Mouse (Mus musculus) lung, postnatal 14 days (tissue): ENCODE data around the gene Dapk3.
"Not testable (repeated sequence)": the region's sequence is repeated elsewhere in the genome, so short reads cannot be mapped to it uniquely, and the experiment has no call there.

Experiments used
- DNase-seq: peaks from one replicate; pipeline ENCODE4 v3.0.0; 2021

Gene Dapk3

GRCm38 (mm10) chr10:81201807-81202758 is 19.3 kb downstream of the Dapk3 start, which contains the start of gene Nmrk2:
Nmrk2 (minus strand) TSS chr10:81202051.
- DNase-seq: no peak

DNA sequence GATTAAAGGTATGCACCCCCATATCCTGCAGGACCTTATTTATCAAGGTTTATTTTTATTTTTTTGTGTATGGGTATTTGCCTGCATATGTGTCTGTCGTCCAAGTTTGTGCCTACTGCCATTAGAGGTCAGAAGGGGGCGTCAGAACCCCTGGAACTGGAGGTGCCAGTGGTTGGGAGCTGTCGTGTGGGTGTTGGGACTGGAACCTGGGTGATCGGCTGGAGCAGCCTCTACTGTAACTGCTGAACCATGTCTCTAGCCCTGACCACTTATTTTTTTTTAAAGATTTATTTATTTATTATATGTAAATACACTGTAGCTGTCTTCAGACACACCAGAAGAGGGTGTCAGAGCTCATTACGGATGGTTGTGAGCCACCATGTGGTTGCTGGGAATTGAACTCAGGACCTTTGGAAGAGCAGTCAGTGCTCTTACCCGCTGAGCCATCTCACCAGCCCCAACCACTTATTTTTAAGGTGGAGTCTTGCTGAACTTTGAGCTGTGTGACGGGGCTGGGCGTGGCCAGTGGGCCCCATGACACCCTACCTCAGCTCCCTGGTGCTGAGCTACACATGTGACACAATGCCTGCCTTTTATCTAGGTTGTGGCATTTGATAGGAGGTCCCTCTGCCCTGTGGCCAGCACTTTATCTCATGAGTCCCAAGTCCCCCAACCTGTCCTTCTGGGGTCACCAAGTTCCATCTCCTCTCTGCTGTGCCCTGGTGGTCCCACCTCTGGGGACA is 20.3 kb downstream of the Dapk3 start:
- DNase-seq: no peak

DNA sequence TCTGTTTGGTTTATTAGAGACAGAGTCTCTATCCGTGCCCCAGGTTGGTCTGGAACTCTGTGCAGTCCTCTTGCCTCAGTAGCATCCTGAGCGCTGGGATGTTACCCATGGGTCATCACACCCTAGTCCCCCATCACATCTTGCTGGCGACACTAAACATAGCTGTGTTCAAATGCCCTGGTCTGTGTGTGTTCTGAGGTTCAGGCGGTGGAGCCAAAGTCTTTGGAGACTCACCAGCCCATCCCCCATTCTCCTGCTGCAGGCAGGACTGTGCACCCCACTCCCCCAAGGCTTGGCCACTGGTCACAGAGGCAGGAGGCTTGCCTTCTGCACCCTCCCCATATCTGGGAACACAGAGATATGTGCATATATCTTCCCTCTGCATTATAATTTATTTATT is 21.3 kb downstream of the Dapk3 start:
- no peak for DNase-seq

DNA sequence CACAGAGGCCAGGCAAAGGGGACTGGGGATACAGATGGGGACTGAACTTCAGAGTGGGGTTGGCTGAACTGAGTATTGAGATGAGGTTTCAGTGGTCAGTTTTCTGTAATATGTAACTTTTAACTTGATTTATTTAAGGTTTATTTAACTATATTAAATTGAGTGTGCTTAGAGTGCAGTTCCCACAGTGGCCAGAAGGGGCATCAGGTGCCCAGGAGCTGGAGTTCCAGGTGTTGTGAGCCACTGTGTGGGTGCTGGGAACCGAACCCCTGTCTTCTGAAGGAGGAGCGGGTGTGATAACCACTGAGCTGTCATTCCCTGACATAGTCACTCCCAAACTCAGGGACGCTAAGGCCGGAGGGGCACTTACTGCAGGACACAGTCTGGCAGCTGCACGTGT is 27.3 kb downstream of the Dapk3 start:
- DNase-seq: no peak

DNA sequence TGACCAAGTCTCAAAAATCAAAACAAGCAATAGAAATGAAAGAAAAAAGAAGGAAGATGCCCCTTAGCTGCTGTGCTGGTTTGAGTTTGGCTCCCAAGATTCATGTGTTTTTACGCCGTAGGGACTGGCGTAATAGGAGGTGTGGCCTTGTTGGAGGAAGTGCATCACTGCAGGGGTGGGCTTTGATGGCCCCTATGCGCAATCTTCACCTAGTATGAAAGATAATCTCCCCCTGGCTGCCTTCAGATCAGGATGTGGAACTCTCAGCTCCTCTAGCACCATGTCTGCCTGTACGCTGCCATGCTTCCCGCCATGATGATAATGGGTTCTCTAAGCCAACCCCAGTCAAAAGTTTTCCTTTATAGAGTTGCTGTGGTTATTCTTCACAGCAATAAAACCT is 33.5 kb downstream of the Dapk3 start:
- DNase-seq: no peak

- no peak for DNase-seq
Measured at GRCm38 (mm10) chr10:81216810-81217209, 34.0 kb downstream of the Dapk3 start.

DNA sequence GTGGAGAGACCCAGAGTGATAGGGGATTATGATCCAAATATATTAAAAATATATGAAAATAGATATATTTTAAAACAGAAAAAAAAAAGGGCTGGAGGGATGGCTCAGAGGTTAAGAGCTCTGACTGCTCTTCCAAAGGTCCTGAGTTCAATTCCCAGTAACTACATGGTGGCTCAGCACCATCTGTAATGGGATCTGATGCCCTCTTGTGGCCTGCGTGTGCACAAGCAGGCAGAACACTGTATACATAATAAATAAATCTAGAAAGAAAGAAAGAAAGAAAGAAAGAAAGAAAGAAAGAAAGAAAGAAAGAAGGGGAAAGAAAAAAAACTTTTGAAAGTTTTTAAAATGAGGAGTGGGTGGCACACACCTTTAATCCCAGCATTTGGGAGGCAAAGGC is 34.5 kb downstream of the Dapk3 start:
- peak; percentile 35 for DNase-seq

DNA sequence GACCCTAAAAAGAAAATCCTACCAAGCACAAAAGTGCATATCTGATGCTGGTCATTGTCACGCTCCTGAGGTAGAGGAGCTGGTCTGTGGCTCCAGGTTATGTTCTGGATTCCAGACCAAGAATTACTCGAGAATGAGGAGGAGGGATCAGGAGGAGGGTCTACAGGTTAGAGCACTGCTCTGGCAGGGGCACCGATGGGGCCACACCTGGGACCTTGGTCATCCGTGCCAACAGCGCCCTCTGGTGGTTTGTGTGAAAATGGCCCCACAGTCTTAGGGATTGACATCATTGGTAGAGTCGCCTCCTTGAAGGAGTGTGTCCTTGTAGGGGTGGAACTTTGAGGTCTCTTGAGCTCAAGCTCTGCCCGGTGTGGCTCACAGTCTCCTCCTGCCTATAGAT is 35.2 kb downstream of the Dapk3 start:
- peak; percentile 84 for DNase-seq

- DNase-seq: no peak
Measured at GRCm38 (mm10) chr10:81221402-81222015, 38.7 kb downstream of the Dapk3 start.

- not testable (repeated sequence) for DNase-seq
Measured at GRCm38 (mm10) chr10:81223731-81224130, 40.9 kb downstream of the Dapk3 start.

- DNase-seq: no peak
Measured at GRCm38 (mm10) chr10:81229735-81230437, 47.1 kb downstream of the Dapk3 start.

DNA sequence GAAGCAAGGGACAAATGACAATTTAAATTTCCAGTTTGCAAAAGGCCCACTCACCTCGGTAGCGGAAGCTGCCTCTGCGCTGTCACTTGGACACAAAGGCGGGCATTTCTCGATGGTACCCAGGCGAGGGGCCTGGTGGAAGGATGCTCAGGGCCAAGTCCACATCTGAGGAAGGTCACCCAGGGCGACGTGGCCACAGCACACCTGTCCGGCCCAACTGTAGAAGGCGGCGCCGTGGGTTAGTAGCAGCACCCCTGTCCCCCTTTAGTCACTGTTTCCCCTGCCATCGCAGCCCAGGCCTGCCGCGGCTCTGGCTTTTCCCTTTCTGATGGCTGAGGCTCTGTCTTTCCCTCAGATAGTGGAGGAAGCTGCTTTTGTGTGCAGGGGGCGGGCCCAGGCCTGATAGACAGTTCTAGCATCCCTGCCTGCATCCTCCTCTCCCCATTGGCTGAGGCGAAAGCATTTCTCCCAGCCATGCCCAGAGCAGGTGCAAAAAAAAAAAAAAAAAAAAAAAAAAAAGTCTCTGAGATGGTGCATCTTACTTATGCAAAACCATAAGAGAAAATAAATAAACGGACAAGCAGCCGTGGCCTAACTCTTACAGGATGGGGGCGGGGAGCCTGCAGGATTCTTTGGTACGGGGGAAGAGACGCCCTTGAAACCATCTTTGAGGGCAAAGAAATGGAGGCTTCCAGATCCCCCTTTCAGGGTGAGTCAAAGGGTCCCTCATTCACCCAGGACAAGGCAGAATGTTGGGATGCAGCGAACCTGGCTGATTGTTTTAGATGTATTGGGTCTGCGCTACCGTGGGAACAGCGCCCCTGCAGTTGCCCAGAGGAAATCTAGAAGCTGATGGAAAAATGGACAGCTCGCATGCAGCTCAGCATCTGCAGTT is 47.9 kb downstream of the Dapk3 start, which contains the start of gene Atcay:
Atcay (minus strand) TSS at position 396 of the 895 bp plus-strand sequence.
- DNase-seq: no peak

GRCm38 (mm10) chr10:81231436-81231835 is 48.6 kb downstream of the Dapk3 start:
- DNase-seq: no peak

DNA sequence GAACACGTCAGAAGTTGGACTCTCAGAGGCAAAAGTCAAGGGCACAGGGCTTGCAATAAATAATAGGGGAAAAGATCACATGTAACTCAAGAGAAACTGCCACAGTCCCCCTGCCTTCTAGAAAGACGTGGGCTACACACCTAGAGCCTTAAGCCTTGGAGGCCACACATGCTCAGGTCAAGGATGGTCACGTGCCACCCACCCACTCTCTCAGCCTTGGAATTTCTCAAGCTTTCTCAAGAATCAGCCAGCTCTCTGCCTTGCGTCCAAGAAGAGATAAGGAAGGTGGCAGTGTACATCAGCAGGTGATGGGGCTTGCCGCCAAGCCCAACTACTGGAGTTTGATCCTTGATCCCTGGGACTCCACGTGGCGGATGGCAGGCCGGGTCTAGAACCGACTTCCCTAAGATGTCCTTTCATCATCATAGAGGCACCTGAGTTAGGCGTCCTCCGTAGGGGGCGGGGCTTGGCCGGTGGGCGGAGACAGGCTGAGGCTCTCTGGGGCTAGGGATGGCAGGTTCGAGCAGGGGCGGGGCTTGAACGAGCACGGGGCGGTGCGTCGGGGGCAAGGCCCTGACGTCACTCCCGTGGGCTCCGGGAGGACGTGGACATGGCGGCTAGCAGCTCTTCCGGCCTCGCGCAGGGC is 49.9 kb downstream of the Dapk3 start, which contains the start of gene Zfr2:
Zfr2 (plus strand) TSS at position 576 of the 646 bp plus-strand sequence.
- peak; percentile 91 for DNase-seq

DNA sequence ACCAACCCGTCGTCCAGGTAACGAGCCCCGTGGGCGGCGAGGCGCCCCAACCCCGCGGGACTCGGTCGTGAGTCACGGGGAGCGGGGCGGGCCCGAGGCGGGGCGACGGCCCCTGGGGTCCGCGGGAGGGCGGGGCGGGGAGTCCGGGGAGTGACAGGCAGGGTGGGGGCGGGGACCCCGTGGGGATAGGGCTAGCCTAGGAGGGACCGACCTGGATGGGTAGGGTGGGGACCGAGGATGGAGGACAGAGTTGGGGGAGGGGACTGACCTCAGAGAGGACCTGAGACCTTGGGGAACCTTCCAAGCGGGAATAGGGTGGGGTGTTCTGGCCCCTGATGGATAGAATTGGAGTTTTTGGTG is 50.4 kb downstream of the Dapk3 start:
- DNase-seq: no peak

DNA sequence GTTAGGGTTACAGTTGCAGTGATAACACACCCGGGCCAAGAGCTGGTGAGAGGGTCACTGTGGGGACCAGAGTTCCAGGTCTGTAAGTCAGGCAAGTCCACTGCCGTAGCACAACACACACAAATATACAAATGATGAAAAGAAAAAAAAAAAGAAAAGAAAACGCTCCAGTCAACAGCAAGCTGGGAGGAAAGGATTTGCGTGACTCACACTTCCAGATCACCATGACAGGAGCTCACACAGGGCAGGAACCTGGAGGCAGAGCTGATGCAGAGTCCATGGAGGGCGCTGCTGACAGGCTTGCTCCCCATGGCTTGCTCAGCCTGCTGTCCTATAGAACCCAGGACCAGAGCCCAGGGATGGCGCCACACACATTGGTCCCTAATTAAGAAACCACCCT is 51.4 kb downstream of the Dapk3 start:
- DNase-seq: no peak

DNA sequence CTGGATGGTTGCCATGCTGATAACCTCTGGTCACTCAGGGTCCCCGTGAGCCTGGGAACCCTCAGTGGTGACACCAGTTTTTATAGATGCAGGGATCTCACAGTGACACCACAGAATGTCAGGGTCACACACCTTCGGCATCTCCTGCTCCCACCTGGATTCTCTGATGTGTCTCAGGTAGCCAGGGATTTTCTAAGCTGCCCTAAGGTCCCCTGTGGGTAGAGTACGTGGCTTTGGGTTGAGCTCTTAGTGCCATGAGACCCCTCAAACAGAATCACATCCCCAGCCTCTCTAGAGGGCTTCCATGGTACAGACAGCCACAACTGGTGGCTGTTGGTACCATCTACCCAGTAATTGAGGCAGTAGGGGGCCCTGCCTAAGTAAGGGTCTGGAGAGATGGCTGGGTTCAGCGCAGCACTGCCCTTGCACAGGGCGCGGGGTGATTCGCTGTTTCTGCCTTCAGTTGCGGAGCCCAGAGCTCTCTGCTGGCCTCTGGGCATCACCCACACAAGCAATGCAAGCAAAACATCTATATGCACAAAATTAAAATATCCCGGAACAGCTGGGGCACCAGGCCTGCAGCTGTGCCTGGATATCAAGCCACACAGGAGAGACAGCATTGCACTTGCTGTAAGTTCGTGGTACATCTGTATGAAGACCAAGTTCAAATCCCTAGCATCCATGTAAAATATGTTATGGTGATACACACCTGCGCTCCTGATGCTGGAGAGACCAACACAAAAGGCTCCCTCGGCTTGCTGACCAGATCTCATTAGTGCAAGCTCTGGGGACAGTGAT is 53.9 kb downstream of the Dapk3 start:
- no peak for DNase-seq

- no peak for DNase-seq
Measured at GRCm38 (mm10) chr10:81238618-81239017, 55.8 kb downstream of the Dapk3 start.

DNA sequence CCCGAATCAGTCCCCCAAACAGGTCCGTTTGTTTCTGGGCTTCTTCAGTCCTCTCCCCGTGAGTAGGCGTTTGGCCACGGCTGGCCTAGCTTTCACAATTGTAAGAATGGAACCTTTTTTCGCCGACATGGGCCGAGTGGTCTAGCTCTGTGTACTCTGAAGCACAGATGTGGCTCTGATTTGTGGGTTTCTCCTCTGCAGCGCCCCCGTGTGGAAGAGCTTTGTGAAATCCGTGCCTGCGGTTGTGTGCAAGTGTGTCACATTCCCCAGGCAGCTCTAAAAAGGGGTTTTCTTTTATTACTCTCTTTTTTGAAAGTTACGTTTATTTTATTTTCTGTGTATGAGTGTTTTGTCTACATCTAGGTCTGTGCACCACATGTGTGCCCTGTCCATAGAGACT is 58.1 kb downstream of the Dapk3 start:
- DNase-seq: peak; percentile 56

GRCm38 (mm10) chr10:81242021-81242420 is 59.2 kb downstream of the Dapk3 start:
- DNase-seq: no peak
